Mouse (Mus musculus) v-Abl transformed pro-B cells (cell line): ENCODE data around the gene Cdh13.

Source experiments
- in situ Hi-C, 2 experiments: fragments of 400-800 bp; cut with MboI; formaldehyde crosslinking; loops; one replicate each; pipeline ENCODE4 v1.15.1; 2025; ENCODE audit not compliant: unreplicated experiment in 2 of 2

Cdh13 gene

DNA sequence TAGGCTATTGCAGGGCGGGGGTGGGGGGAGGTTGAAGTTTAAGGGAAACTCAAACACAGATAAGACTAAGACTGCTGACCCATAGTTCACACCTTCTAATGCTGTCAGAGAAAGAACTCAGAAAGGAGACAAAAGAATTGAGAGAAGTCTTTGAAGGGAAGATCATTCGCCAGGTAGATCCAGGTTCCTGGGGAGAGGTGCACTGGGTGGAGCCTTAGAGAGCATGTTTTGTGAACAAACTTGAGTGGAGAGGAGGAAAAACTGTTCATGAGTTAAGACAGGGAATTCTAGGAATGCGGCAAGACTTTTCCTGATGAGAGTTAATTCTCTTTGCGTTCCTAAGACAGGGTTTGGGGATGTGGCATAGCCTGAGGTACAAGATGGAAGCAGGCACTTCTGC, 366.4 kb downstream of the Cdh13 start:
- in situ Hi-C loops, result no loop called here

DNA sequence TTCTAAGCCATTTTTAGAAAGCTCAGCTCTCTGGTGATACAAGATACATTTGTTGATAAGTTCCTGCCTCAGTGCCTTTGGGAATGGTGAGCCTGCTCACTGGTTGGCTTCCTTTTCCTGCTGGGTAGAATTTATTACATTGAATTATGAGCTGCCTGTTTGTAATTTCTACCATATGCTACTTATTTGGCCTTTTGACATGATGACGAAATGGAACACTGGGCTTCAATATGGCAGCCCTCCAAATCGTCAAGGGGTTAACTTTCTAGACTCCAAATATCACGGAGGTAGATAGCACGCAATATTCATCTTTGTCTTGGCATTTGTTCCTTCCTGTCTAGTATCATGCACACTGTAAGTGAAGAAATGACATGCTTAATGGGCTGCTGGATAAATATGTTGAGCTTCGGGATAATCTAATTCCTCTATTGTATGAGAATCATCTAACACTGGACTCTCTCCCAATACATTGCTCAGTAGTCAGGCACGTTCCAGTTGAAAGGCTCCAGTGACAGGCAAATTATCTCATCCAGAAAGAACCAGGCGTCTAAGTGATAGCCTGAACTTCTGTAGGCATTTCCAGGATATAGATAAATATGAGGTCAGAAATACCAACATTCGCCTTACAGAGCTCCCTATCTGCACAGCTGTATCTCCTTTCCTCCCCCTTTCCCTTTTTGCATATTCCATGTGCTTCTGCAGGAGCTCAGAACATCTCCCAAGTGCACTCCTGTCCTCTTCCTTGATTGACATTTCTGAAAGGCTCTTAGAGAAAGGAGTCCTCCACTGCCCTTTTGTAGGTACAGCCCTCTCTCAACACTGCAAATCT, 378.7 kb downstream of the Cdh13 start:
- in situ Hi-C loops, result no loop called here

DNA sequence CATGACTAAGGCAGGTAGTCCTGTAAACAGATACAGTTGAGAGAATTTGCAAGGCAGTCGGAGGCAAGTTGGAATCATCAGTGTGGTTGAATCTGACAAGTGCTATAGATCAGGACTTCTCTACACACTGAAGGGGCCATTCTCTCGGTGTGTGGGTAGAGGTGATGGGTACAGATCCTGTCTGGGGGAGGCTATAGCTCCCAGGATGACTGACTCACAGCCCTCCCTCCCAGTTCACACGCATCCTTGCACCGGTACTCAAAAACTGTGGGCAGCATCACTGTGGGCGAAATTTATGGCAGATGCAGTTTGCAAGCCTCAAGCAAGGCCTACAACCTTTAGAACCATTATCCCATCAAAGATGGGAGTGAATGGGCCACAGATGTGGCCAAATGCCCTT, 381.5 kb downstream of the Cdh13 start:
- in situ Hi-C loops, result no loop called here

DNA sequence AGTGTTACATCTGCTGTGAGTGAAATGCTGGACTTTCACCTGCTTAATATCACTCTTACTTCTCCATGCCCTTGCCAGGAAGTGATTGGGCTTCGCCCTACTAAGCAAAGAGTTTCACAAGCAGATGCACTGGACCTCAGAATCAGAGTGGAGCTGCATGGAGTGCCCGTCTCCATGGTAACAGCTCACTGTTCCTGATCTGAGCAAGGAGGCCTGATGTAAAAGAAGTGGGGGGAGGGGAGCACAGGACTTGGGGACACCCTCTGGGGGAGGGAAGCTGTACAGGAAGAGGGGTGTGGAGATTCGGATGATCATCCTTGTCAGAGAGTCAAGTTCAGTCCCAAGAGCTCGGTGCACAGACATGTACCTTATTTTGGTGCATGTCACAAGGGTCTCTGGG, 384.2 kb downstream of the Cdh13 start:
- in situ Hi-C loops, result no loop called here

DNA sequence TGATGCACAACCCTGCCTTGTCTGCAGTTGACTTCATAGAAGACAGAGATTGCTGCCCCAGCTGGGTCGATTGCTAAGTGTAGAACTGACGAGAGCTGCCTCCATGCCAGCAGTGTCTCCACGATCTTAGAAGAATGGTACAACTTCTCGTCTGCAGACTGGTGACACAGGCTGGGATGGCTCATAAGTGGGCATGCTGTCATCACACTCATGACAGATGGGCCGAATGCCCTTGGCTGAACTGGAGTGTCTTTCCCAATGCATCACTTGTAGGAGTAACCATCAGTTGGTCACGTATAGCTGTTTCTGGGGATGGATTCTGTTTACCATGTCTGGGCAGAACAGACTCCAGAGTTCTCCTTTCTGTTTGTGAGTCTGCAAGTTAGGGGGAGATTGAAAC, 392.7 kb downstream of the Cdh13 start:
- in situ Hi-C loops, result no loop called here

DNA sequence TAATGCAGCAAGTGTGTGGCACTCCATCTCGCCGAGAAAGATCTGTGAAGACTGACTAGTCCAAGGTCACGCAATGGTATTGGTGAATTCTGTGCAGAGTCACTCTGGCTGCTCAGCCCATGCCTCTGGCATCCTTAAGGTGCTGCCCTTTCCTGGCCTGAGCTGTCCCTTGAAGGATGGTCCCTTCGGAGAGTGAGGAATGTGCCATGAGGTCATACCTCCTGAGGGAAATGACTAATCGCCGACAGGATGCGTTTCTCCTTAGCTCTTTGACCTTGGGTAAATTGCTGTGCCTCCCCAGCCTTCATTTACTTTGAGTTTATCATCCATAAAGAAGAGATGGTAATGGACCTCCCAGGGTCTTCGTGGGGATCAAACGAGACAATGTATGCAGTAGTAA, 395.8 kb downstream of the Cdh13 start:
- in situ Hi-C loops, result no loop called here

DNA sequence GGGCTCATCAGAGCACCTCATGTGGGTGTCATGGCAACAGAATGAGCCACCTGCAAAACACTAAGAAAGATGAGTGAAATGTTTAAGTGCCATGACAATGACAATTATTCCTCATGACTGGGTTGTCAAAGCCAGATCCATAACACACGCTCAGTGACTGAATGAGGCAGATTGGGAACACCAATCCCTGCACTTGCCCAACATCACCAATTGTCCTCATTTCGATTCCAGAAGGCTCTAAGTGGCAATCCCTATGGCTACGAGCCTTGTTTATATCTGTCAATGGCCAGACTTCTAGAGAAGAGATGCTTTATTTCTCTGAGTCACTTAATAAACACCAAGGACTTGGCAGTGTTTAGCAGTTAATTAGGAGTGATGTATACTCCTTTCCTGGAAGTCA, 399.9 kb downstream of the Cdh13 start:
- in situ Hi-C loops, result no loop called here

DNA sequence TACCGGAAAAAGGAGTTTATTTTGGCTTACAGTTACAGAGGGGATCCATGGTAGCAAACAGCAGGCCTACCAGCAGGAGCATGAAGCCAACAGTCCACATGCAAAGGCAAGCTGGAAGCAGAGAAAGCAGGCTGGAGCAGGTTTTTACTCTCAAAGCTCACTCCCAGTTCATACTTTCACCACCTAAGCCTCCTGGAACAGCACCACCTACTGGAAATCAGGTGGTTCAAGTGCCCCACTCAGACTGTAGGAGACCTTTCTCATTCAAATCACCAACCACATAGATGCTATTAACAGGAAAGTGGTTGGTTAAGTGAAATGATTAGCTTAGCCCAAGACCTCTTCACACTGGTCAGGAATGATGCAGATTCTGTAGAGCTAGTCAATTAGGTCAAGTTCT, 402.3 kb downstream of the Cdh13 start:
- in situ Hi-C loops, result no loop called here

DNA sequence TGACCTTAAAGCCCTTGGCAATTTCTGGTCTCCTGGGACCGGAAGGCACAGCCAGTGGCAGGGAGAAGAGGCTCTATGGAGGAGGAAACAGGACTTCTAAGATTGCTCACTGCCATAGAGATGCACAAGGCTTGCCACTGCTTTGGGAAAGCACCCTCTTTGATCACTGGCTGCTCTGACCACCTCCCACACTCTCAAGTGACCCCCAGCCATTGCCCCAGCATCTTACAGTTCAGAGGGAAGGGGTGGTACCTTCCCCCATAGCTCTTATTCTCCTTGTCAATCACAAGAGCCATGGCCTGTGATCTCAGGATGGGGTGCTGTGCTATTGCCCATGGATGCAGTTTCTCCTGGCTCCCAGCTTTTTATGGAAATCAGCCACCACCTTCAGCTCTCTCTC, 406.3 kb downstream of the Cdh13 start:
- in situ Hi-C loops, result no loop called here

DNA sequence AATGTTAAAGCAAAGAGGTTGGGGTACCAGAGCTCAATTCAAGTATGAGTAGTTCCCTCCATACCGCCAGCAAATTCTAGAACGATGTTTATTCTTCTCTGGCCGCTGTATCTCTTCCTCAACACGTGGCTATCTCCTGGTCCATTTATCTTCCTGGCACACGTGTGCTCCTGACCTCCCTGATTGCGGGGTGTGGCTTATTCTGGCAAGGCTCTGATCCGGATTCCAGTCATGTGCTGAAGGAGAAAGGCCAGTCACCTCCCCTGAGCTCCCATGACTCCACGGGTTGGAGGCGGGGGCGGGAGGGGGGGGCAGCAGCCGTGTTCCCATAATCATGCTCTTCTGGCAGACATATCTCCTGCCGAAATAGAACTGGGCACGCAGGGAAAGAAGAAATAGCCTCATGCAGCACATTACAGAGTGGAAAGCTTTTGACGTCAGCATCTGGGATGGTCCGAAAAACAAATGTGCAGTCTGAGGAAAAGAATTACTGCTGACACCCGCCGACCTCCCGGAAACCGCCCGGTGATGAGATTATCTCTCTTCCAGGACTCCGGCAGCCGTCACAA, 417.9 kb downstream of the Cdh13 start:
- in situ Hi-C loops, result no loop called here

DNA sequence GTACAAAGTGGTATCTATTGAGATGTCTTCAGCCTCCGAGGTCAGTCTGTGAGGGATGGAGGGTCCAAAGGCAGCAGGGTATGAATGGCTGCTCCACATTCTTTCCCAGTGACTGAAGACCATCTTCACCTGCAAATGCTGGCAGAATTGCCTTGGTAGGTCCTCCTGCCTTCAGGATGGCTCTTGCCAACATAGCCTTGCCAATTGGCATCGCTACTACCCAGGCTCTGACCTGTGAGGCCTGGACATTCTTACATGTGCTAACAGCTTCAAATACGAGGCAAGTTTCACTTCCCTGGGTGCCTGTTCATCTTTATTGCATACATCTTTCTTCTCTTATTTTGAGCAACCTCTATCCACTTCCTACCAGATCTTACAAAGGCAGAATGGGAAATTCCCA, 425.8 kb downstream of the Cdh13 start:
- in situ Hi-C loops, result no loop called here

DNA sequence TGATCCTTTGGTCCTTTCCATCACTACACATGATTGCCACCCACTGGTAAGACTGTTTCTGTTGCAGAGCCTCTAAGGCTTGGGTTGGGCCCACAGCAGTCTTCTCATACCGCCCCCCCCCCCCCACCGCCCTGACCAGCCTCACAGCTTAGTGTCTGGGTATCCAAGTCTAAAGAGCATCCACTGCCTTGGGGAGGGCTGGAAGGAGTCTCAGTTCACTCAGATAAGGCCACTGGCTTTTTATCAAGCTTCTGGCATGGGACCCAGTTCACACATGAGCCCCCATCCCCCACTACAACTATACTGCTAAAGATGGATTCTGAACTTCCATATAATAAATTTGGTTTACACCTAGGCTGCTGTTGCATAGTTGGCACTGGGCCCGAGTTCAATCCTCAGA, 428.1 kb downstream of the Cdh13 start:
- in situ Hi-C loops, result no loop called here

DNA sequence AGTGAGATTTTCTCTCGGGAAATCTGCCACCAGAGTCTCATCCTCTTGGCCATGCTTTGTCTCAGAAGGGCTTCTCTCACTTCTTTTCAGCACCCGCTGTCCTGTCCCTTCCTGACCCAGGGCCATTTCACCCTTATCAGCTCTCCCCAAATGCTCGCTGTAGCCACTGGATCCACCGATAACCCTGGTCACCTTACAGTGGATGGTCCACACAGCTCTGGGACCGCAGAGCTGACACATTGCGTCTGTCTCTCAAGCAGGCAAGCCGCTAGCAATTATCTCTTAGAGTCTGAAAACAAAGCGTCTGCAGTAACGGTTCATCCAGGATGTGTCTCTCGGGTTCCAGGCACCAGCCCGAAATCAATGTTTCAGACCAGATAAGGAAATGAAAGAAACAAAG, 429.6 kb downstream of the Cdh13 start:
- in situ Hi-C loops, result no loop called here

DNA sequence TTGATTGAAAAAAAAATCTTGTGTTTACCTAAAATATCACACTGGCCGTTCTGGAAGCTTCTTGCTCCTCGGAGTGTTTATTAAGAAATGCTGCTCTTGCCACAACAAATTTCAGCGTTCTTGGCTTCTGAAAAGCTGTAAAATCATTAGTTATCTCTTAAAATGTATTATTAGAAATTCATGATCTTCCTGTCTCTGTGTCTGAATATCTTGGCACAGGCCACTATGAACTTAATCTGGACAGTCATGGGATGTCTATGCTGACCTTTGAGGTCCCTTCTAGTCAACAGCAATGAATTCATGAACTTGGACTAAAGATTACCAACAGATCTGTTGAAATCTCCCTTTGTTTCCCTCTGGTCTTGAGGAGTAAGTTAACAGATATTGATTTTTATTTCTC, 430.1 kb downstream of the Cdh13 start:
- in situ Hi-C loops, result no loop called here

DNA sequence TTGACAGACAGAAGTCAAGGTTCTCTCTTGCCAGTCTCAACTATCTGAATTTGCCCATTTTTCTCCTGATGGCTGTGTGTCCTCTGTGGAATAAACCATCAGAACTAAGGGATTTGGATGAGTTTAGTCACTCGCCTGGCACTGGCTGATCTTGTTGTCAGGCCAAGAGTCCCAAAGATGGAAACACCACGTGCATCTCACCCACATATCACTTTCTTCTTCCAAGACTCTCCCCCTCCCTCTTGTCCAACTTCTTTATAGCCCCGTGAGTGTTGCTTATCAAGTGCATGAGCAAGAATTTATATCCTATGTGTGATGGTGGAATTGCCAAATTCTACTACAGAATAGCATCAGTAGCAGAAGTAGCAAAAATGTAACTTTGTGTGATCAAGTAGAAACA, 439.4 kb downstream of the Cdh13 start:
- in situ Hi-C loops, result no loop called here

DNA sequence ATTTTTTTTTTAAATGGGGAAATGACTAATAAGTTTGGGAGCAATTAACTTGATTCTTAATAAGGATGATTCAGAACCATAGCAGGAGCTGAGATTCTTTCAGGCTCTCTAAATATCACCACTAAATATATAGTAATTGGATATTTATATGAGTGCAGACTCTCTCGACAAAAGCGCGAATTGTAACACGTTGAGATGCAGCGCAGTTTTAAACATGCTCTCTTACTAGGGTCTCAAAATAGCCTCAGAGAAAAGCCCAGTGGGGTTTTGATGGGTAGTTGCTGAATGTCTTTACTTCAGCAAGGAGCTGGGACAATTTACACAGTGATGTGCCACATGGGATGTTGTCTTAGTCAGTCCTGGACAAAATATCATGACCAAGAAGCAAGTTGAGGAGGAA, 442.1 kb downstream of the Cdh13 start:
- in situ Hi-C loops, result no loop called here

DNA sequence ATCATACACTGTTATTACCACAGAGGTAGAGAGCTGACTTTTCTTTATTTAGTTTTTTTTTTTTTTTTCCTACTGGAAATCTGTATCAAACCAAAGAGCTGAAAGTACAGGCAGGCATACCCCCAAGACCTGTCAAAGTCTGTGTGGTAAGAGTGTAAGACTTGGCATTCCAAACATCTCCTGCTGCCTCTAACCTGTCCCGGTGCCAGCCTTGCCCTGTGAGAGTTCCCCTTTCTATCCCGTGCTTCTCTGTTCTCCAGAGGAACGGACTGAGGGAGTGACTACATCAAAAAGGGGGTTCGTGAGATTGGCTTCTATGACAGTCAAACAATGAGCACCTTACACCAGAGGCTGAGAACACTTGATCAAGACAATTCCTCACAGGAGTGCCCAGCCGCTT, 458.2 kb downstream of the Cdh13 start:
- in situ Hi-C loops, result no loop called here

DNA sequence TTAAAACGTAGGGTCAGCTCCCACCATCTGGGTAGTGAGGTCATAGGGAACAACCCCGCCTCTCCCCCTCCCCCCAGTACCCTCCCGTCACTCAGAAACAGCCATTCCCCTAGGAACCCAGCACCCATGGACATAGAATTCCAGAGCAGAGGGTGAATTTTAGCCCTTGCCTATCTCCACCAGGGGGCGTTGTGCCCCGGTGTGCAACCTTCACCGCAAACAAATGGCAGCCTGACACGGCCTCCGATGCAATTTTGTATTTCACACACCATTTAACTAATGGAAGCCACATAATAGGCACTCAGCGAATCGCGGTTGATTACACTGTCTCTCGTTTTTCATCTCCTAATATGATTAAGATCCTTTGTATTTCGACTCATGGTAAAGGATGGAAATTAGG, 461.5 kb downstream of the Cdh13 start:
- in situ Hi-C loops, result no loop called here

DNA sequence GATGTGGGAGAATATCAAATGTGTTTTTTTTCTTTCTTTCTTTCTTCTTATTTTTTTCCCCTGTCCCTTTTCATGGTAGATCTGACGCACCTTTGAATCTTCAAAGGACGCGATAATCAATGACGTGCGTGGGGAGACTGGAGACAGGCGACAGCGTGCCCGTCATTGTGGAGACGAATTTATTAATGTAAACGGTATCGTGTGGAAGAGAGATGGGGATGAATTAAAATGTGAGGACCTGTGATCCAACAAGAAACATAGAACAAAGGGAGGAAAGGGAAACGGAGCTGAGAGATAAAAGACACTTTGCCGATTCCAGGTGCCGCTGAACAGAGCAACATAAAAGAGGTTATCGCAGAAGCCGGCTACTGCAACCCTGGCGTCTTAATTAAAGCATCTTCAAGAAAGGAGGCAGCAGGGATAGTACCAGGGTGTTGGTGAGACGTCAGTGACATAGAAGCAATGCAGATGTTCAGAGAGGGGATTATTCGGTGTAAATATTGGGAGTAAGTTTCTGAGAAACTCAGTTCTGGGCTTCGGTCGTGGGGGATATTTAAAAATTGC, 464.6 kb downstream of the Cdh13 start:
- in situ Hi-C loops, result no loop called here

DNA sequence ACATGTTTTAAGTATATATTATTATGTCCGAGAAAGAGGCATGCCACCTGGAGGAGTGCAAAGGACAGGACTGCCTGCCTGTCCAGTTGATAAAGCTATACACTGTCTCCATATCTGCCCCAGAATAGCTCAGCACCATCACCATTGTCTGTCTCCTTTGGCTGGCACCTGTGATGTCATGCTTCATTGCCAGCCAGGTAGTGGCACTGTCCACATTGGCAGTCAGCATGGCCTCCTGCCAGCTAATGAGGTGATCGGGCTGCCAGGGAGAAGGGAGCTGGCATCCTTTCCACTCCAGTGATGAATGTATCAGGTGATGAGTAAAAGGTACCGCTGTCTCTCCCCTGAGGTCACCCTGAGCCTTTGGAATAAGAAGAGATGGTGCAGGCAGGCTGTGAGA, 465.7 kb downstream of the Cdh13 start:
- in situ Hi-C loops, result no loop called here

DNA sequence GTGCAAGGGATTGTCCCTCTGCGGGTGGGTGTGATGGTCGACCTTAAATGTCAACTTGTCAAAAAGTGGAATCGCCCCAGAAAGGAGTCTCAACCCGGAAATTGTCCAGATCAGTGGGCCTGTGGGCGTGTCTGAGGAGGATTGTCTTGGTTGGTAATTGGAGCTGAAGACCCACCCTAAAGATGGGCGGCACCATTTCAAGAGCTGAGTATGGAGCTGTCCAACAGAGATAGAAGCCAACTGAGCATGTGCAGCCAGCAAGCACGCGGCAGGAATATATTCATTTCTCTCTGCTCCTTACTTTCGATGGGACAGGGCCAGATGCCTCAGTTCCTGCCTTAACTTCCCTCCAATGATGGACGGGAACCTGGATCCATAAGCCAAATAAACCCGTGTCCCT, 466.3 kb downstream of the Cdh13 start:
- in situ Hi-C loops, result no loop called here

DNA sequence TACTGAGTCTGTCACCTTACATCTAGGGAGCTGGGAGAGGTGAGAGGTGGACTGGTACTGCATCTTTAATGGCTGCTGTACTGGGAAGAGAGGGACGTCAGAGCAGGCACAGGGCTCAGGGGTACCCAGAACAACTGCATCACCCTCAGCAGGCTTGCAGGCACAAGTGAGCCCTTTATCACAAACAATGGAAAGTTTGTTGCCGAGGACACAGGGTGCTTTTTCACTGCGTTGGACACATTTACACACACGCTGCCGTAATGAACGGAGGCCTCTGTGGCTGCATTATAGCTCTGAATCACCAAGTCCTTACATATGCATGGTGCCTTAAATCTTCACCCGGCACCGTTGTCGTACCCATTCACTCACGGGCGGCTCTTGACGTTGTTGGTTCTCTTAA, 470.2 kb downstream of the Cdh13 start:
- in situ Hi-C loops, result no loop called here
